Mouse (Mus musculus): ENCODE results near the gene Fut8.

Fut8 gene

DNA sequence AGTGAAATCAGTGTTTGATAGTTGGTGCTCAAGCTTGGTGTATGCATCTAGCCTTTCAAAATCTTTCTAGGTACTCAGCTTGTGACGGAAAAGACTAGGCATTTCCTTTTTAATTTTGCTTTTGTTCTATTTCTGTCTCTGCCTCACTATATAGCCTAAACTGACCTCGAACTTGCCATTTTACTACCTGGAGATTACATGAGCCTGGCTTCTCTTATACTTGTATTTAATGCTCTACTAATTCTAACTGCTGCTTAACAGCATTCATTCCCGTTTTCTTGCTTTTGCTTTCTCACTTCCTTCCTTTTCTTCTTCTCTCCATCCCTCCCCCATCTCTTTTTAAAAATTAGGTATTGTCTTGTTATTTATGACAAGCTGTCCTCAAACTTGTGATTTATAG, 67.6 kb downstream of the Fut8 start:
- DNase-seq (ENCODE audit: low read depth, low spot score), result no peak

DNA sequence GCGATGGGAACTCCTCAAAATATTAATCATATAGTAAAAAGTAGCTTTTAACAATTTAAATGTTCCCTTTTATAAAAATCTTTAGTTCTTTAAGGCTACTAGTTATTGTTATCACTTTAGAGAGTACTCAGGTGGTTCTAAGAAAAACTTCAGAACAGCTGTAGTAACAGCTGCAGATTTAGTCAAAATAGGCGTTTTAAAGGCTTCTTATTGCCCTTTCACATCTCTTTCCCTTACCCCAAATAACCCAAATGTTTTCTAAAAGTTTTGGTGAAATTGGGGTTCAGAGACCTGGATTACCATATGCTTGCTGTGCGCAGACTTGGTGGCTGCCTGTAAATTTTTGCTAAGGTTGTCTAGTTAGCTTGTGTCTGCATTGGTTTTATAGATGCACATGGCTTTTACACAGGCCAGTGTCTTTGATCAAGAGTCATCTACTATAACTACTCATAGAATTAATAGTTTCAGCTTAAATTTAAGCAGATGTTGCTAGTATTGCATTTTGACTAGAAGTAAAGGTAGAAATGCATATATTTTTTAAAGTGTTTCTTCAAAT, 68.9 kb downstream of the Fut8 start:
- DNase-seq (ENCODE audit: low read depth, low spot score), result no peak

DNA sequence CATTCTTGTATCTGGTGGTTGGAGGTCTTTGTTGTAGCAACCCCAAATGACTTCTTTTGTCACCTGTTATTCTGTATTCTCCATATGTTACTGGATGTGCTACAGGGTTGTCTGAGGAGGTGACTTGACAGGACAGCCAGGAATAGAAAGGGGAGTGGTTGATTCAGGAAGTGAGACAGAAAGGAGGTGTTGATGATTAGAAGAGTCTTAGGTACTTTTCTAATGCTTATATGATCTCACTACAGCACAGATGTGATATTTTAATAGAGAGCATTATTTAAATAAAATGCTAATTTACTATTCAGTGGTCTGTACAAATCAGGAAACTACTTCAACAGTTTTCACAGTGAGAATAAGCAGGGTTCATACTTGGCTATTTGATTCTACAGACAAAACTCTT, 71.6 kb downstream of the Fut8 start:
- DNase-seq (ENCODE audit: low read depth, low spot score), result no peak

DNA sequence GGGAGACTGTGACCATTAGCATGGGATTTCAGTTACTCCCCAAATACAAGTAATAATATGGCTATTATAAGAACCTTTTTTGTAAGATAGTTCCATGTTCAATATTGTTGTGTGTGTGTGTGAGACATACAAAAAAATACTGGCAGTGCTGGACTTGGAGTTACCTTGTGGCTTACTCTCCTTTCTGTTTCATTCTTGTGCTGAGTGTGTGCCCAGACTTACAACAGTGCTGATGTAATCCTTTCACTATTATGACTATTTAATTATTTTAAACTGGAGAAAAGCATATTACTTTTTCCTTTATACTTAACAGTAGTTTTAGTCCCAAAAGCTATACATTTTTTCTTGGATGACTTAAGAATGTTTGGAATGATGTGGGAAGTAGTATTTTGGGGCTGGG, 75.6 kb downstream of the Fut8 start:
- no peak for DNase-seq (ENCODE audit: low read depth, low spot score)

DNA sequence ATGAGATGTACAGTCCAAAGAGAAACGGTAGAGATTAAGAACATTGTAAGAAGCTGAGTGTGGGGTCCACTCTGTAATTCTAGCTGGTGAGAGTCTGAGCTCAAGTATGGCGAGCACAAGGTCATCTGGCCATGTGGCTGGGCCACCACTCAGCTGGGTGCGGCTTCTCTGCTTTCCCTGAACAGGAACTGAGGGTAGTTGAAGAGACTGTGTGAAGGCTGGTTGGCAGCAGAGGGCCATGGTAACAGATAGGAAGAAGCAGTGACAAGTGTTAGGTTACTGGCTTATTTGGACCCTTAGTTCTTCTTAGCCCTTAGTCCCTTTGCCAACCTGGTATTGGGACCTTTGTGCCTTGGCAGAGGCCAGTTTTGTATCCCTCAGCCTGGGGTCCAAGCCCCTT, 86.2 kb downstream of the Fut8 start:
- no peak for DNase-seq (ENCODE audit: low read depth, low spot score)

DNA sequence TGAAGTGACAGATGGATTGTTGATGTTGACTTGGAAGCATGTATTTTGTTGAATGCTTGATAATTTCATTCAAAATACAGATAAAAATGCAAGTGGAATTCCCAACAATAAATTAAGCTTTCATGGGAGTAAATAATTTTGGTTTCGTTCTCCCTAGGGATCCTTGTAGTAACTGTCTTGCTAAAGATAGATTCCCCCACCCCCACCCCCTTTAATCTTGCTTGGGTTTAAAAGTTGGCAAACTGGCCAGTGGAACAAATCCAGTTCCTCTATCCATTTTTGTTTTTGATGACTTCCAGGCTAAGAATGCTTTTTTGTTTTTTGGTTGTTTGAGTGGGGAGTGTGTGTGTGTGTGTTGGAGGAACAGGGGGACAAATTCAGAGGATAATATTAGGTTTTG, 108.6 kb downstream of the Fut8 start:
- DNase-seq (ENCODE audit: low read depth, low spot score), result no peak

DNA sequence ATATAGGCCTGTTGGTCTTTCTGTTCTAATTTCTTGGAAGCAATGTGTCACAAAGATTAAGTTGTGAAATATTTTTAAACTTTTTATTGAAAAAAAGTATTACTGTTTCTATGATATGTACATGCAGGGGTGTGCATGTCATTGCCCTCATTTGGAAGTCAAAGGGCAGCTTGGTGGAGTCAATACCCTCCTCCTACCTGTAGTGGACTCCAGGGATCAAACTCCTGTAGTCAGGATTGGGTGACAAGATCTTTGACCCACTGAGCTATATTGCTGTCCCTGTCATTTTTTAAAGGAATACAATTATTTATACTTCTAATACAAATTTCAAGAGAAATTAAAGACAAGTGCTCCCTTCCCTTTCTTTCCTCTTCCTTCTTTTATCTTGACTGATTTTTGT, 111.6 kb downstream of the Fut8 start:
- no peak for DNase-seq (ENCODE audit: low read depth, low spot score)

DNA sequence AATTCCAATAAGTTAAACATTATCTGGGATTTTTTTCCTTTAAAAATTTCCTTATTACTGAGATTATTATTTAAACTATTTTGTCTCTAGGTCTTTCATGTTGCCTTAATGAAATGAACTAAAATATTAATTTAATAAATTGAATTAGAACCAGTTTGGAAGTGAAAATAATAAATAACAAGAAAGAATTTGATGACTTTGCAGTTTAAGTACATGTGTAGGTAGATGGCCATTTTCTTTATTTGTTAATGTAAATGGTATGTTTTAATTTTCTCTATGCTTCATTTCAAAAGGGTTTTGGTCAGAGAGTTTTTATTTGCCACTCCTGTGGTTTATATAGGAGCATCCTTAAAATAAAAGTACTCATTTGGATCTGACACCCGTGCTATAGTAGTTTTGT, 177.8 kb downstream of the Fut8 start:
- DNase-seq (ENCODE audit: low read depth, low spot score), result no peak

DNA sequence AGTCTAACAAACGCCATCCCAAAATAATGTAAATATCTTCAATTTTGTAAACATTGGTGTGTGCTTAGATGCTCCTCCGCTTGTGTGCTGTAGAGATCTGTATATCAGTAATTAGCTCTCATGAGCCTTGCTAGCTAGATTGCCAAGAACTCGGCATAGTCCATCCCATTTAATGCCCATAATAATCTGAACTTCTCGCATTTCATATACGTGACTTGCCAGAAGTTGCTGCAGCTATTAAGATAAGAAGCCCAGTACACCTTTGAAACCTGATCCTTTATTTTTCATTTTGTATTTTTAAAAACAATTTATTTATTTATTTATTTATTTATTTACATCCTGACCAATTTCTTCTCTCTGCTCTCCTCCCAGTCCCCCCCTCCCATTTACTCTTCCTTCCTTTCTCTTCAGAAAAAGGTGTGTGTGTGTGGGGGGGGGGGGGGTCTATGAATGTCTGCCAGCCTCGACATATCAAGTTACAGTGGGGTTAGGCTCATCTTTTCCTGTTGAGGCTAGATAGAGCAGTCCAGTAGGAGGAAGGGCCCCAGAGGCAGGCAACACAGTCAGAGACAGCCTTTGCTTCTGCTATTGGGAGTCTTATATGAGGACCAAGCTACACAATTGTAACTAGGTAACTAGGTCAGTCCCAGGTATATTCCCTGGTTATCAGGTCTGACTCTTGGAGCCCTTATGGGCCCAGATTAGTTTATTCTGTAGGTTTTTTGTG, 183.9 kb downstream of the Fut8 start:
- no peak for DNase-seq (ENCODE audit: low read depth, low spot score)

DNA sequence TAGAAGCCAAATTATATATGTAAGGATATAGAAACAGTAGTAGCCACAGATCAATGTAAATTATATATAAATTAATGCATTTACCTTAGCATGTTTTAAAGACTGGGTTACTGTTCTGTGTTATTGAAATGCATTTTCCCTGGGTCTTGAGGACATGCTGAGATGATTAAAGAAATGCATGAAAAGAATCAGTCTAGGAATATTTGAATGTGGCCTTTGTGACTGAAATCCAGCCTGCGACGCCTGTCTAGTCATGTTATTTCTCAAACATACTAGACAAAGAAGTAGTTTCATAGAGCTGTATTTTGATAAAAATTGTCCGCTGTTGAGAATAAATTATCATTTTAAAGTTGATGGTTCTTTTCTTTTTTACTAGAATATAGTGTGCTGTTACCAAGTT, 188.2 kb downstream of the Fut8 start:
- DNase-seq (ENCODE audit: low read depth, low spot score), result no peak

DNA sequence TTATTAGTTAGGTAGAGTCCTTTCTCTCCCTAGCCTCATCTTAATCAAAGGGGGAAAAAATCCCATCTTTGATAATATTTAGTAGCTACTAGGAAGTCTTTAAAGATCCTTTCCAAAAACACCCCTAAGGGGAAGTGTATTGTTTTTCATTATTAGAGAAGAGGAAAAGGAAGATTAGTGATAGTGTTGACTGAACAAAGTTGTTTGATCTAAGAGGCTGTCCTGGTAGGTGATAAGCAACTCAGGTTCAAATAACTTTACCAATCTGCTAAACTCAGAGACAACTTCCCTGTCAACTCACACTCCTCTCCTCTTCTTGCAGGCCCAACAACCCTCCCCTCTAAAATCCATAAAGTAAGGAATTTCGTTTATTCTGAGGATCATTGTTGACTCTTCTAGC, 190.2 kb downstream of the Fut8 start:
- DNase-seq (ENCODE audit: low read depth, low spot score), result no peak

DNA sequence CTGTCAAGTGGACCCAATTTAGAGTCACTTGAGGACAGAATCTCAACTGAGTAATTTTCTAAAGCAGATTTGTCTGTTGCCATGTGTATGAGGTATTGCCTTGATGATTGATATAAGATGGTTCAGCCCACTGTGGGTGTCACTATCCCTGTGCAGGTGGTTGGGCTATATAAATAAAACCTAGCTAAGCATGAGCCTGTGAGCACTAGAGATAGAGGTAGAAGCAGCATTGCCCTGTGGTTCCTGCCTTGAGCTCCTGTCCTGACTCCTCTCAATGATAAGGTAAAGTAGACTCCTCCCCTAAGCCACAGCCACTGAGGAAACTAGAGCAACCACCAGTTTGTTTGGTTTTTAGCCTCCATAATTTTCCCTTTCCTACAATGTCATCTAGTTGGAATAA, 191.5 kb downstream of the Fut8 start:
- DNase-seq (ENCODE audit: low read depth, low spot score), result no peak

DNA sequence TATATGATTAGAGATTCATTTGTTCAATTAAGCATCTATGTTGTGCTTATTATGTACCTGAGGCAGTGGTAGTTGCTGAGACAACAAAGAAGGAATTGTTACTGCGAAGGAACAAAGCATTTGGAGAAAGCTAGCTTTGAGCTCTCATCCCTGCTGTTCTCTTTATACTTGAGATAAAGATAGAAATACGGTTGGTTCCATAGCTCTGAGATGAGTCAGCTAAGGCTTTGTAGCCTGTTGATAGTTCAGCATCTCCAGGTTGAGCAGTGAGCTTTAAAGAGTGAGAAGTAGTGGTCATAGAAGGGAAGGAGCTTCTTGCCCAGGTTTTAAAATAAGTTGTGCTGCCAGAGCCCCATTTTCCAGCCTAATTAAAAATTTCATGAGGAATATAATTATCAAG, 198.8 kb downstream of the Fut8 start:
- DNase-seq (ENCODE audit: low read depth, low spot score), result no peak

DNA sequence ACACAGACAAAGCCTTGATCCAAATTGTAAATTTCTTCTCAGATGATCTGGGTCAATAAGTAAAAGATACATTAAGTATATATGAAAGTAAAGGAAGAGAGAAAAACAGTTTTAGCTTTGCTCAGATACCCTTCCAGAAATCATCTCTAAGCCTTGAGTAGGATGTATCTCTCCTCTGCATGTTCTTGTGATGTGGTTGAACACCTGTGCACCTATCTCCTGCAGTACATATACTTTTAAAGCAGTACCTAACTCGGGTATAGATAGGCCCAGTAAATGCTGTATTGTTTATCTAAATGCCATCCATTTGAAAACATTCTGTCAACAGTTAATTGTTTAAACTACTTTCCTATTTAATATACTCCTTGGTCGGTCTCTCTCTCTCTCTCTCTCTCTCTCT, 212.9 kb downstream of the Fut8 start:
- DNase-seq (ENCODE audit: low read depth, low spot score), result no peak

DNA sequence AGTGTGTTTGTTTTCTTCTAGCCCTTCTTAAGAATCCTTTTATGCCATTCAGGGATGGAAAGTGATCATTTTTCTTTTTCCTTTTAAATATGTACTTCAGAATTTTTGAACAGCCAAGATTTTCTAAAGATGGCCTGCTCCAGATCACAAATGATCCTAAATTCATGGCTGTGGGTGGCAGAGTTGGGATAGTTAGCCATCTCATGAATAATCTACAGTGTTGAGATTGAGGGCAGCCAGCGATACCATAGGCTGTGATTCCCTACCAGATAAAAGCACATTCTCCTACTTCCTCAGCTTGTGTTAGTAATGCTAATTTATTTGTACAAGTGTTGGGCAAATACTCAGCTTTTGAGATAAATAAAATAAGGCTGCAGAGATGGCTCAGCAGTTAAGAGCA, 228.3 kb downstream of the Fut8 start:
- no peak for DNase-seq (ENCODE audit: low read depth, low spot score)

DNA sequence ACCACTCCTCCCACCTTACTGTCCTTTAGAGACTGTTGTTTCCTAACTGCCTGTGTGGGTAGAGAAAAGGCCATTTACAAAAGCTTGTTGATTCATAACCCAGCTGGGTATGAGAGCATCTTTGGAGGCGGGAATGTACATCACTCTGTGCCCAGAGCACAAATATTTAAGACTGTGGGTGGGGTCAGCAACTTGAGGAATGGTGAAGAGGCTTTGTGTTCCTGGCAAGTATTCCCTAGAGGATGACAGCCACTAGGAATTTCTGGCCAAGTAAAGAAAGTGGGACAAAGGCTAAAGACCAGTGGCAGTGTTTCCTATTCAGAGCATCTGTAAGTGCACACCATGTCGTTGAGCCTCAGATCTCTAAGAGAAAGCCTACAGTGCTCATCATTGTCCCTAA, 242.0 kb downstream of the Fut8 start:
- no peak for DNase-seq (ENCODE audit: low read depth, low spot score)

DNA sequence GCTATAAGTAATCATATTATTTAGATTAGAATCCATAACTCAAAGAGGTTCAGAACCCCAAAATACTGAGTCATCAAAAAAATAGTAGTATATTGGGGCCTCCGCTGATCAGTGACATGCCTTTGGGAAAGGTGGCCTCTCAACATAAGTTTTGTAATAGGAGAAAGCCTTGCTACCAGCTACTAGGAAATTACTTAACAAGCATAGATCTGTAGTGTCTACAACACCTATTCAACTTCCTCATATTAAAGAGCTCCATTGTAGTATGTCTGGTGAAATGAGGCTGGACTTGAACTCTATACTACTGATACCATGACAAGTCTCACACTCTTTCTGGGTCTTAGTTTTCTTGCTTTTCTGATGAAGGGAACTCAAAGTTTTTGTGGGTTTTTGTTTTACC, 243.2 kb downstream of the Fut8 start:
- DNase-seq (ENCODE audit: low read depth, low spot score), result no peak

DNA sequence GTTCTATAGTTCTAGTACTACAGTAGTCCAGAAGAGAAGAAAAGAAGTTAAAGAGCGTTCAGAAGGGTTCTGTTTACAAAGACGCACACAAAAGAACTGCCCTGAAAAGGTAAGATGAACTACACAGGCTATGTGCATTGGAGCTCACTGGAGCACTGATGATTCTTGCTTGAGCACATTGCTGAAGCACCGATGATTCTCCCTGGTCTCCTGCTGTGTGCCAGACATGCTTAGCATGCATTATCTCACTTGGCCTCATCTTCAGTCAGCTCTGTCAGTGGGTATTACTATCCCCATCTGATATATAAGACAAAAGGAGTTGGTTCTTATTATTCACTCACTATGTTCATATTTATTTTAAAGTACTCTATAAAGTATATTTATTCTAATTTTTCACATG, 243.9 kb downstream of the Fut8 start:
- no peak for DNase-seq (ENCODE audit: low read depth, low spot score)

DNA sequence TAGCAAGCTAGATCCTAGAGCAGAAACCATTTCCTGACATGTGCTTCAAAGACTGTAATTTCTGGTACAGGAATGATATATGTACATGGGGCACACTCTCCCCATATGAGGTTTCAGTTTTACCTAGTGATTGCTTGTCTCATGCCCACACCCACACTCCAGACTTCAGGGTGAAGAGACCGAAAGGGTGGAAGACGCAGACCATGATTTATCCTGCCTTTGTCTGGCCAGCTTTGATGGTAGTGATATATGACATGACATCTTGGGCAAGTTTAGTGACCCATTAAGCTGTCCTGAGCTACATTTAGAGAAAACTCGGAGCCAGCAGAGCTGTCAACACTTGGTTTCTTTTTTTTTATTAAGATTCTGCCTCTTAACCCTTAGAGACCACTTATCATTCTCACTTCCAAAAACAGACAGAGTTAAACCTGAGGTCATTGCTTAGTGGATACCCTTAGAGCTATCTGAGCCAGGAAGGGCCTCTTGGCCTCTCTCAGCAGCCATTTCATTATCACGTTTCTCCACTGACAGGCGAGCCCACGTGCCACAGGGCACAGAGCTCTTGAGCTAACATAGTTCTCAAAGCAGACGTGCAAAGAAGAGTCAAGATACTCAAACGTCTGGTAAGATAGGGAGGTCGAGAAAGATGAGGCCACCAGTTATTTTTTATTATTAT, 245.4 kb downstream of the Fut8 start:
- DNase-seq (ENCODE audit: low read depth, low spot score), result no peak

DNA sequence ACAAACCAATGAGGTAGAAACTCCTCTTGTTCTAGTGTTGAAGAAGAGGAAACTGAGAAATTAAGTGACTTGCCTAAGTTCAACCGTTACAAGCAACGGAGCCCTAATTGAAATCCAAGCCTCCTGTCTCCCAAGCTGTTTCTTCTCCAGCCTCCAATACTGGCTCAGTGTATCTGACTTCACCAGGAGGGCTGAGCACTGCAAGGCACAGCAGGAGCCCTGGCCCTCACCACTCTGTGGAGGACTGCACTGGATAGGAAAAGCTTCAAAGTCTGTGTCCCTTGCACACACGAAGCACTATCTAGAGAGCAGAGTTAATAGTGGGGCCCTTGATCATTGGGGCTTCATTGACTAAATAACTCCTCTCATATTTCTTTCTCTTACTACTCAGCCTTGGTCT, 246.8 kb downstream of the Fut8 start:
- no peak for DNase-seq (ENCODE audit: low read depth, low spot score)

DNA sequence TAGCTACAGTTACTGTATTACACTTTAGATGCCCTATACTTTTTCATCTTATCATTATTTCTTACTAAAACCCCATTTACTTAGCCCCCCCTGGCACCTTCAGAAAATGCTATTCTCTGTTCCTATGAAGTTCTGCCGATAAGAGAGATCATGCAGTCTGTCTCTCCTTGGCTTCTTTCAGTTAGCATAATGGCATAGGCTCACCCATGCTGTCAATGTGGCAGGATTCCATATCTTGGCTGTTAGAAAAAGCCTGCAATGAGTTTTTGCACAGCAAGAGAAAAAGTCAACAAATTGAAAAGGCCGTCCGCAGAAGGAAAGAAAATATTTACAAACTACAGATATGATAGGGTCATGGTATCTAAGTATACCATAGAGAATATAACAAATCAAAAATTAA, 253.6 kb downstream of the Fut8 start:
- DNase-seq (ENCODE audit: low read depth, low spot score), result no peak

DNA sequence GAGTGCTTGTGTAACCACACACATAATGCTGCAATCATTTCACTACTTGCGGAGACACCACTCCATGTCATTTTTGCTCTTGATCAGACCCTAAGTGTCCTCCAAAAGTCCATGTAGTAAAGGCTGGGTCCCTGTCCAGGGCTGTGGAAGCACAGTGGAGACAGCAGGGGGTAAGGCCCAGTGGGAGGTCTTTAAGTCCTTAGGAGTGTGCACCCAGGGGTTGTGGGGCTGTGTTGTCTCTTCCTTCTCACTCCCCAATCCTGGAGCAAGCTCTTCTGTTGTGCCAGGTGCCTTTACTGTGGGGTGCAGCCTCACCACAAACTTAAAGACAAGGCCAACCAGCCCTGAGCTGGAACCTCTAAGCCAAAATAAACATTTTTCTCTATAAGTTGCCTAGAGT, 257.9 kb downstream of the Fut8 start:
- DNase-seq (ENCODE audit: low read depth, low spot score), result no peak

DNA sequence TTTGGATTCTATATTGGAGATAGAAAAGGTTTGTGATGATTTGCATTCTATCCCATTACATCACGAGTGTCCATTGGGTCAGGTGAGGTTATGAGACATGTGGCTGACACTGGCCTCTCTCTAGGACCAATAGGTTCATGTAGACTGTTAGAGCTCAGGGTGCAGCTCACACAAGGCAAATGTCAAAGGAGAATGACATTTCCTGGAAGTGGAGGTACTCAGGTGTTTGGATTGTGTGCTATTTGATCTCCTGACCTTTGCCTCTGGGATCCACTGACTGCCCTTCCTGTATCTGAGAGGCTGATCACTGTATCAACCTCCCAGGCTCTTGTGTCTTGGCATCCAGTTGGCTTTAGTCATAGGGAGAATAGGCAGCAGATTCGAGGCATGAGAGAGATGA, 260.2 kb downstream of the Fut8 start:
- DNase-seq (ENCODE audit: low read depth, low spot score), result no peak

All from retina, adult 2 months (tissue).